Mouse (Mus musculus) testis, postnatal 10 days (tissue): ENCODE measurements around the gene Ppp1r26.
"Not testable (repeated sequence)": the region's sequence is repeated elsewhere in the genome, so short reads cannot be mapped to it uniquely, and the experiment has no call there.

Experiments
- DNase-seq: peaks from one replicate; pipeline ENCODE4 v3.0.0; 2021; ENCODE audit warnings: low spot score

Ppp1r26 gene

GRCm38 (mm10) chr2:28445082-28445481 lies 1.5 kb upstream of the Ppp1r26 start:
- no peak for DNase-seq

GRCm38 (mm10) chr2:28446181-28446514 lies 452 bp upstream of the Ppp1r26 start:
- no peak for DNase-seq

- DNase-seq, result no peak
These were observed 693 bp downstream of the Ppp1r26 start for GRCm38 (mm10) chr2:28447315-28447670.

GRCm38 (mm10) chr2:28451663-28452062 lies 5.1 kb downstream of the Ppp1r26 start:
- DNase-seq, result peak; percentile 33

GRCm38 (mm10) chr2:28453539-28453938 lies 6.9 kb downstream of the Ppp1r26 start:
- DNase-seq, result no peak

GRCm38 (mm10) chr2:28456616-28457015 lies 10.0 kb downstream of the Ppp1r26 start:
- DNase-seq, result no peak

GRCm38 (mm10) chr2:28463919-28464318 lies 17.3 kb downstream of the Ppp1r26 start:
- no peak for DNase-seq

GRCm38 (mm10) chr2:28464919-28465318 lies 18.3 kb downstream of the Ppp1r26 start:
- no peak for DNase-seq

- peak; percentile 78 for DNase-seq
These were observed 19.4 kb downstream of the Ppp1r26 start, which contains the start of gene 1700007K13Rik for GRCm38 (mm10) chr2:28465836-28466518. Gene 1700007K13Rik, minus strand, starts transcription at chr2:28466332.

GRCm38 (mm10) chr2:28467860-28468485 lies 21.4 kb downstream of the Ppp1r26 start, which contains the start of gene Mrps2:
Gene Mrps2, plus strand, starts transcription at chr2:28468066.
- peak; percentile 91 for DNase-seq

- DNase-seq, result peak; percentile 42
These were observed 22.1 kb downstream of the Ppp1r26 start for GRCm38 (mm10) chr2:28468486-28469225.

- DNase-seq, result peak; percentile 37
These were observed 22.9 kb downstream of the Ppp1r26 start for GRCm38 (mm10) chr2:28469461-28469860.

- no peak for DNase-seq
These were observed 24.0 kb downstream of the Ppp1r26 start for GRCm38 (mm10) chr2:28470591-28470990.

GRCm38 (mm10) chr2:28472011-28472410 lies 25.4 kb downstream of the Ppp1r26 start:
- not testable (repeated sequence) for DNase-seq

- peak; percentile 21 for DNase-seq
These were observed 31.4 kb downstream of the Ppp1r26 start for GRCm38 (mm10) chr2:28477993-28478392.

GRCm38 (mm10) chr2:28479208-28480204 lies 32.9 kb downstream of the Ppp1r26 start:
- peak; percentile 47 for DNase-seq

GRCm38 (mm10) chr2:28483861-28484260 lies 37.3 kb downstream of the Ppp1r26 start:
- DNase-seq, result no peak

GRCm38 (mm10) chr2:28494521-28494920 lies 47.9 kb downstream of the Ppp1r26 start:
- peak; percentile 47 for DNase-seq

- peak; percentile 65 for DNase-seq
These were observed 48.7 kb downstream of the Ppp1r26 start for GRCm38 (mm10) chr2:28495207-28495756.

GRCm38 (mm10) chr2:28495801-28496595 lies 49.4 kb downstream of the Ppp1r26 start:
- DNase-seq, result peak; percentile 38

GRCm38 (mm10) chr2:28496671-28497070 lies 50.1 kb downstream of the Ppp1r26 start, which contains the start of gene Gbgt1:
Gene Gbgt1, plus strand, starts transcription at chr2:28496891.
- DNase-seq, result peak; percentile 44
